Mouse (Mus musculus) myocyte (in vitro differentiated cells): ENCODE results near the gene Krt31. TPM values are rescaled to one million over a fixed set of nuclear protein-coding genes. Genes with fewer than 3 reads are reported as not detected.

ENCODE experiments used
- H3K27me3 ChIP-seq: one replicate; pipeline ENCODE4 v1.6.1; 2011; ENCODE audit not compliant: control insufficient read depth, insufficient read depth, insufficient read length
- H3K36me3 ChIP-seq: one replicate; pipeline ENCODE4 v1.6.1; 2011; ENCODE audit not compliant: control insufficient read depth, insufficient read depth
- H3K4me2 ChIP-seq: one replicate; pipeline ENCODE4 v1.6.1; 2011; ENCODE audit warnings: low read depth, control low read depth
- H3K4me3 ChIP-seq: one replicate; pipeline ENCODE4 v1.5.1; 2011; ENCODE audit warnings: mild to moderate bottlenecking, control low read depth, moderate library complexity
- H3K79me2 ChIP-seq: one replicate; pipeline ENCODE4 v1.6.1; 2011; ENCODE audit not compliant: control insufficient read depth, insufficient read depth
- H3ac ChIP-seq: one replicate; pipeline ENCODE4 v1.6.1; 2011; ENCODE audit not compliant: control insufficient read depth, insufficient read length
- CEBPB ChIP-seq: IDR thresholded peaks from 2 replicates; pipeline ENCODE4 v1.6.1; 2011; ENCODE audit warnings: mild to moderate bottlenecking, moderate library complexity; ENCODE audit not compliant: poor library complexity, insufficient read depth, severe bottlenecking
- E2F4 ChIP-seq: IDR thresholded peaks from one replicate; pipeline ENCODE4 v1.6.1; 2011; ENCODE audit warnings: mild to moderate bottlenecking, control low read depth, moderate library complexity; ENCODE audit not compliant: insufficient read depth
- MAX ChIP-seq: IDR thresholded peaks from one replicate; pipeline ENCODE4 v1.6.1; 2011; ENCODE audit warnings: low read depth, mild to moderate bottlenecking, control low read depth
- MYOD1 ChIP-seq, 3 experiments: IDR thresholded peaks; one replicate each; pipeline ENCODE4 v1.6.1; 2011; ENCODE audit warnings: control low read depth in 2 of 3, low read depth in 2 of 3, mild to moderate bottlenecking in 2 of 3, moderate library complexity in 1 of 3; ENCODE audit not compliant: insufficient read length in 2 of 3, control insufficient read depth in 1 of 3
- MYOG ChIP-seq, 3 experiments: IDR thresholded peaks; one replicate each; pipeline ENCODE4 v1.6.1; 2011; ENCODE audit warnings: control low read depth in 2 of 3, low read depth in 2 of 3, mild to moderate bottlenecking in 2 of 3; ENCODE audit not compliant: insufficient read length in 2 of 3, control insufficient read depth in 1 of 3, insufficient read depth in 1 of 3
- POLR2A ChIP-seq: IDR thresholded peaks from one replicate; pipeline ENCODE4 v1.6.1; 2011; ENCODE audit warnings: low read depth, mild to moderate bottlenecking, control low read depth, moderate library complexity; ENCODE audit not compliant: insufficient read length
- POLR2AphosphoS2 ChIP-seq: IDR thresholded peaks from one replicate; pipeline ENCODE4 v1.6.1; 2011; ENCODE audit warnings: low read depth, control low read depth; ENCODE audit not compliant: insufficient read length
- REST ChIP-seq: IDR thresholded peaks from one replicate; pipeline ENCODE4 v1.6.1; 2011; ENCODE audit warnings: mild to moderate bottlenecking, control low read depth, moderate library complexity; ENCODE audit not compliant: insufficient read depth, insufficient read length
- SRF ChIP-seq: IDR thresholded peaks from one replicate; pipeline ENCODE4 v1.6.1; 2011; ENCODE audit warnings: low read depth; ENCODE audit not compliant: control insufficient read depth, insufficient read length
- TCF12 ChIP-seq: IDR thresholded peaks from one replicate; pipeline ENCODE4 v1.6.1; 2011; ENCODE audit warnings: mild to moderate bottlenecking, control low read depth; ENCODE audit not compliant: poor library complexity, insufficient read depth, severe bottlenecking
- TCF3 ChIP-seq: IDR thresholded peaks from one replicate; pipeline ENCODE4 v1.6.1; 2011; ENCODE audit warnings: low read depth, control low read depth; ENCODE audit not compliant: insufficient read length
- USF1 ChIP-seq: IDR thresholded peaks from one replicate; pipeline ENCODE4 v1.6.1; 2011; ENCODE audit warnings: low read depth, mild to moderate bottlenecking, control low read depth, moderate library complexity
- polyA plus RNA-seq: library from polyadenylated mRNA; unstranded; fragments of >200 nt; fragmentation: generic; extraction: Trizol; gene quantifications from one replicate; pipeline ENCODE4 v1.2.1, GENCODE M21; 2012; ENCODE audit warnings: missing spikeins

Gene Krt31
- polyA plus RNA-seq = 0.89 TPM

GRCm38 (mm10) chr11:100050451-100050850 lies at the start of gene Krt31:
TSS of gene Krt31 (minus strand) at chr11:100050551.
- Histone ChIP-seq H3K4me2 (no peak within 1 kb of the TSS), H3K27me3 (no peaks in the 10 kb centered on the region), H3ac (no peak within 1 kb of the TSS), H3K36me3 (no peaks in the 10 kb centered on the region), H3K4me3 (no peak within 1 kb of the TSS), H3K79me2 (no peaks in the 10 kb centered on the region)
- TF ChIP-seq MYOG (IDR thresholded peaks at IDR 0.05; ENCODE audit: control insufficient read depth in 1 of 3, insufficient read depth in 1 of 3, insufficient read length in 2 of 3, low read depth in 2 of 3) = no peak
- TF ChIP-seq POLR2AphosphoS2 = no peak
- TF ChIP-seq POLR2A = no peak
- no peak for TF ChIP-seq SRF
- TF ChIP-seq MAX = no peak
- TF ChIP-seq USF1 = no peak
- TF ChIP-seq E2F4 = no peak
- TF ChIP-seq REST = no peak
- TF ChIP-seq CEBPB = no peak
- no peak for TF ChIP-seq MYOD1 (IDR thresholded peaks at IDR 0.05; ENCODE audit: control insufficient read depth in 1 of 3, insufficient read length in 2 of 3, low read depth in 2 of 3)
- TF ChIP-seq TCF12 = no peak

- no peak for TF ChIP-seq MYOG (IDR thresholded peaks at IDR 0.05; ENCODE audit: control insufficient read depth in 1 of 3, insufficient read depth in 1 of 3, insufficient read length in 2 of 3, low read depth in 2 of 3)
- TF ChIP-seq MYOD1 (IDR thresholded peaks at IDR 0.05; ENCODE audit: control insufficient read depth in 1 of 3, insufficient read length in 2 of 3, low read depth in 2 of 3) = no peak
- TF ChIP-seq CEBPB = no peak
- no peak for TF ChIP-seq REST
- no peak for TF ChIP-seq TCF12
- no peak for TF ChIP-seq POLR2A
- TF ChIP-seq MAX = no peak
- no peak for TF ChIP-seq USF1
- no peak for TF ChIP-seq TCF3
- TF ChIP-seq E2F4 = no peak
- no peak for TF ChIP-seq POLR2AphosphoS2
- no peak for TF ChIP-seq SRF
- Histone ChIP-seq H3K4me3 (no peak overlapping the region), H3K27me3 (peaks cover 12% of the 10 kb centered on the region)
These were observed 47.5 kb upstream of the Krt31 start for GRCm38 (mm10) chr11:100097819-100098218.

GRCm38 (mm10) chr11:100096141-100096540 lies 45.8 kb upstream of the Krt31 start, which contains the start of gene Krt35:
TSS of gene Krt35 (minus strand) at chr11:100096241.
- Histone ChIP-seq H3K4me3 (no peak within 1 kb of the TSS), H3K27me3 (peaks cover 12% of the 10 kb centered on the region), H3ac (no peak within 1 kb of the TSS), H3K4me2 (no peak within 1 kb of the TSS), H3K36me3 (no peaks in the 10 kb centered on the region), H3K79me2 (no peaks in the 10 kb centered on the region)
- no peak for TF ChIP-seq MYOD1 (IDR thresholded peaks at IDR 0.05; ENCODE audit: control insufficient read depth in 1 of 3, insufficient read length in 2 of 3, low read depth in 2 of 3)
- TF ChIP-seq CEBPB = no peak
- TF ChIP-seq TCF12 = no peak
- TF ChIP-seq E2F4 = no peak
- TF ChIP-seq USF1 = no peak
- TF ChIP-seq MAX = no peak
- TF ChIP-seq SRF = no peak
- no peak for TF ChIP-seq POLR2AphosphoS2
- TF ChIP-seq POLR2A = no peak
- TF ChIP-seq REST = no peak
- TF ChIP-seq MYOG (IDR thresholded peaks at IDR 0.05; ENCODE audit: control insufficient read depth in 1 of 3, insufficient read depth in 1 of 3, insufficient read length in 2 of 3, low read depth in 2 of 3) = no peak
- no peak for TF ChIP-seq TCF3

More at GRCm38 (mm10) chr11:100097819-100098218, 47.5 kb upstream of the Krt31 start:
- no peaks in the 10 kb centered on the region for H3K79me2 ChIP-seq
- no peak overlapping the region for H3K4me2 ChIP-seq
- H3K36me3 ChIP-seq = no peaks in the 10 kb centered on the region
- H3ac ChIP-seq = no peak overlapping the region

GRCm38 (mm10) chr11:100088378-100089025 lies 38.2 kb upstream of the Krt31 start:
- no peak overlapping the region for H3K4me2 ChIP-seq
- no peak overlapping the region for H3K4me3 ChIP-seq
- H3K79me2 ChIP-seq = no peaks in the 10 kb centered on the region
- peaks cover 9% of the 10 kb centered on the region for H3K27me3 ChIP-seq
- H3ac ChIP-seq = no peak overlapping the region
- TF ChIP-seq POLR2A (no peak), CEBPB (no peak), TCF3 (no peak), USF1 (no peak), TCF12 (no peak), E2F4 (no peak), POLR2AphosphoS2 (no peak), MAX (no peak), MYOG (IDR thresholded peaks at IDR 0.05; ENCODE audit: control insufficient read depth in 1 of 3, insufficient read depth in 1 of 3, insufficient read length in 2 of 3, low read depth in 2 of 3) (no peak), MYOD1 (IDR thresholded peaks at IDR 0.05; ENCODE audit: control insufficient read depth in 1 of 3, insufficient read length in 2 of 3, low read depth in 2 of 3) (no peak), SRF (no peak), REST (no peak)
- H3K36me3 ChIP-seq = no peaks in the 10 kb centered on the region
